Mouse (Mus musculus) cerebellum, adult 2 months (tissue): ENCODE measurements at regions not wholly inside any gene's neighbourhood (a gene's known extent, or its start where the extent isn't known, plus 50 kb on each side); places are given as distances from the start of the nearest gene placed in this dataset.

Experiments used
- CTCF ChIP-seq: fragments of 200-500 bp; IDR thresholded peaks from 2 replicates; pipeline ENCODE4 v1.5.1; 2011; ENCODE audit warnings: low read depth, mild to moderate bottlenecking, control low read depth, low read length, moderate library complexity, borderline replicate concordance; ENCODE audit not compliant: insufficient read depth
- POLR2A ChIP-seq: fragments of 200-500 bp; IDR thresholded peaks from 2 replicates; pipeline ENCODE4 v1.6.1; 2011; ENCODE audit warnings: low read length, control low read depth, borderline replicate concordance; ENCODE audit not compliant: insufficient read depth

GRCm38 (mm10) chr13:114726828-114727227, 91.2 kb upstream of the Mocs2 start:
- TF ChIP-seq POLR2A (no peak), CTCF (no peak)
